Mouse (Mus musculus) cerebellum, adult 11-12 months (tissue): Measurements from ENCODE around the gene Tmf1.

ENCODE experiments used
- DNase-seq: peaks from one replicate; pipeline ENCODE4 v3.0.0; 2022

Gene Tmf1

GRCm38 (mm10) chr6:97178491-97179366 lies at the start of gene Tmf1:
TSS of gene Tmf1 (minus strand) at chr6:97179122.
- DNase-seq = peak; percentile 95

GRCm38 (mm10) chr6:97227067-97227847 lies 48.3 kb upstream of the Tmf1 start:
- DNase-seq = no peak

- DNase-seq = no peak
These were observed 47.2 kb upstream of the Tmf1 start for GRCm38 (mm10) chr6:97226083-97226491.

GRCm38 (mm10) chr6:97224505-97224904 lies 45.6 kb upstream of the Tmf1 start:
- DNase-seq = no peak

GRCm38 (mm10) chr6:97223566-97223965 lies 44.6 kb upstream of the Tmf1 start:
- no peak for DNase-seq

- no peak for DNase-seq
These were observed 44.1 kb upstream of the Tmf1 start for GRCm38 (mm10) chr6:97222931-97223467.

- DNase-seq = no peak
These were observed 43.4 kb upstream of the Tmf1 start for GRCm38 (mm10) chr6:97222321-97222720.

- DNase-seq = no peak
These were observed 42.5 kb upstream of the Tmf1 start for GRCm38 (mm10) chr6:97221205-97222025.

GRCm38 (mm10) chr6:97220672-97221071 lies 41.8 kb upstream of the Tmf1 start:
- DNase-seq = no peak

- DNase-seq = no peak
These were observed 37.4 kb upstream of the Tmf1 start for GRCm38 (mm10) chr6:97216154-97216821.

- DNase-seq = peak; percentile 79
These were observed 33.1 kb upstream of the Tmf1 start for GRCm38 (mm10) chr6:97211981-97212380.

GRCm38 (mm10) chr6:97210962-97211601 lies 32.2 kb upstream of the Tmf1 start:
- no peak for DNase-seq

GRCm38 (mm10) chr6:97210191-97210961 lies 31.5 kb upstream of the Tmf1 start, which contains the start of gene Arl6ip5:
TSS of gene Arl6ip5 (plus strand) at chr6:97210689.
- DNase-seq = peak; percentile 81

GRCm38 (mm10) chr6:97209751-97210150 lies 30.8 kb upstream of the Tmf1 start:
- no peak for DNase-seq

GRCm38 (mm10) chr6:97209201-97209600 lies 30.3 kb upstream of the Tmf1 start:
- DNase-seq = no peak

- DNase-seq = no peak
These were observed 29.5 kb upstream of the Tmf1 start for GRCm38 (mm10) chr6:97208406-97208805.

- DNase-seq = no peak
These were observed 28.2 kb upstream of the Tmf1 start for GRCm38 (mm10) chr6:97207085-97207484.

GRCm38 (mm10) chr6:97205439-97205885 lies 26.5 kb upstream of the Tmf1 start, which contains the start of gene Uba3:
TSS of gene Uba3 (minus strand) at chr6:97205647.
- peak; percentile 99 for DNase-seq

- peak; percentile 78 for DNase-seq
These were observed 26.0 kb upstream of the Tmf1 start for GRCm38 (mm10) chr6:97204952-97205351.

- no peak for DNase-seq
These were observed 25.4 kb upstream of the Tmf1 start for GRCm38 (mm10) chr6:97204252-97204869.
